Mouse (Mus musculus): ENCODE results near the gene Gm13090. TPM values are rescaled to one million over a fixed set of nuclear protein-coding genes. Genes with fewer than 3 reads are reported as not detected.

Gene Gm13090
- total and polyA plus RNA-seq, 2 experiments from 2014 or later: not detected

GRCm38 (mm10) chr4:151070962-151071361 is 18.4 kb upstream of the Gm13090 start:
- Histone ChIP-seq H3K36me3 (ENCODE audit: insufficient read depth, low read length) (peaks cover 76% of the 10 kb centered on the region), H3K4me2 (ENCODE audit: low read depth, low read length, poor library complexity, severe bottlenecking) (no peak overlapping the region), H3K4me1 (ENCODE audit: insufficient read depth, low read length) (no peaks in the 10 kb centered on the region), H3K9ac (replicated peaks; ENCODE audit: low read length, poor library complexity, severe bottlenecking) (no peak overlapping the region), H3K9me3 (ENCODE audit: low read length) (no peaks in the 10 kb centered on the region), H3K27me3 (ENCODE audit: insufficient read depth, low read length) (no peaks in the 10 kb centered on the region), H3K27ac (ENCODE audit: low read depth, low read length) (no peak overlapping the region), H3K4me3 (ENCODE audit: low read depth, low read length) (no peak overlapping the region)
- ATAC-seq (ENCODE audit: low FRiP score) (no peak), DNase-seq (ENCODE audit: low spot score) (no peak)
- TF ChIP-seq CTCF (IDR thresholded peaks at IDR 0.05): no peak
- 90% methylated on average over 7 of the region's 7 CpGs for WGBS

GRCm38 (mm10) chr4:151073108-151073744 is 16.1 kb upstream of the Gm13090 start:
- H3K36me3 ChIP-seq (ENCODE audit: insufficient read depth, low read length): peaks cover 90% of the 10 kb centered on the region
- no peak overlapping the region for H3K9ac ChIP-seq (replicated peaks; ENCODE audit: low read length, poor library complexity, severe bottlenecking)
- peak; percentile 95 for TF ChIP-seq CTCF (IDR thresholded peaks at IDR 0.05)
- ATAC-seq (ENCODE audit: low FRiP score) (peak; percentile 56; the same call in 1 of the 2 replicates), DNase-seq (ENCODE audit: low spot score) (peak; percentile 87)
- no peak overlapping the region for H3K27ac ChIP-seq (ENCODE audit: low read depth, low read length)
- H3K4me2 ChIP-seq (ENCODE audit: low read depth, low read length, poor library complexity, severe bottlenecking): no peak overlapping the region
- no peaks in the 10 kb centered on the region for H3K9me3 ChIP-seq (ENCODE audit: low read length)
- WGBS: 55% methylated on average over 13 of the region's 13 CpGs
- no peaks in the 10 kb centered on the region for H3K27me3 ChIP-seq (ENCODE audit: insufficient read depth, low read length)
- no peaks in the 10 kb centered on the region for H3K4me1 ChIP-seq (ENCODE audit: insufficient read depth, low read length)
- H3K4me3 ChIP-seq (ENCODE audit: low read depth, low read length): no peak overlapping the region

GRCm38 (mm10) chr4:151074817-151075216 is 14.6 kb upstream of the Gm13090 start:
- Histone ChIP-seq H3K9ac (replicated peaks; ENCODE audit: low read length, poor library complexity, severe bottlenecking) (no peak overlapping the region), H3K27me3 (ENCODE audit: insufficient read depth, low read length) (no peaks in the 10 kb centered on the region), H3K9me3 (ENCODE audit: low read length) (no peaks in the 10 kb centered on the region), H3K36me3 (ENCODE audit: insufficient read depth, low read length) (peaks cover 94% of the 10 kb centered on the region), H3K27ac (ENCODE audit: low read depth, low read length) (no peak overlapping the region), H3K4me1 (ENCODE audit: insufficient read depth, low read length) (no peaks in the 10 kb centered on the region), H3K4me3 (ENCODE audit: low read depth, low read length) (no peak overlapping the region), H3K4me2 (ENCODE audit: low read depth, low read length, poor library complexity, severe bottlenecking) (no peak overlapping the region)
- TF ChIP-seq CTCF (IDR thresholded peaks at IDR 0.05): no peak
- ATAC-seq (ENCODE audit: low FRiP score): no peak
- no peak for DNase-seq (ENCODE audit: low spot score)
- WGBS: 97% methylated on average over 15 of the region's 15 CpGs

GRCm38 (mm10) chr4:151081355-151081754 is 8.0 kb upstream of the Gm13090 start:
- Histone ChIP-seq H3K9ac (replicated peaks; ENCODE audit: low read length, poor library complexity, severe bottlenecking) (no peak overlapping the region), H3K4me1 (ENCODE audit: insufficient read depth, low read length) (no peaks in the 10 kb centered on the region), H3K36me3 (ENCODE audit: insufficient read depth, low read length) (peaks cover 81% of the 10 kb centered on the region), H3K27ac (ENCODE audit: low read depth, low read length) (no peak overlapping the region), H3K27me3 (ENCODE audit: insufficient read depth, low read length) (no peaks in the 10 kb centered on the region), H3K4me2 (ENCODE audit: low read depth, low read length, poor library complexity, severe bottlenecking) (no peak overlapping the region), H3K9me3 (ENCODE audit: low read length) (no peaks in the 10 kb centered on the region), H3K4me3 (ENCODE audit: low read depth, low read length) (no peak overlapping the region)
- WGBS: 79% methylated on average over 2 of the region's 2 CpGs
- no peak for ATAC-seq (ENCODE audit: low FRiP score)
- TF ChIP-seq CTCF (IDR thresholded peaks at IDR 0.05): no peak
- DNase-seq (ENCODE audit: low spot score): no peak

- WGBS: 90% methylated on average over 13 of the region's 13 CpGs
These were observed 7.4 kb upstream of the Gm13090 start for GRCm38 (mm10) chr4:151081977-151082376.

GRCm38 (mm10) chr4:151083027-151083426 is 6.3 kb upstream of the Gm13090 start:
- Histone ChIP-seq H3K4me3 (ENCODE audit: low read depth, low read length) (no peak overlapping the region), H3K4me1 (ENCODE audit: insufficient read depth, low read length) (no peaks in the 10 kb centered on the region), H3K9me3 (ENCODE audit: low read length) (no peaks in the 10 kb centered on the region), H3K4me2 (ENCODE audit: low read depth, low read length, poor library complexity, severe bottlenecking) (no peak overlapping the region), H3K9ac (replicated peaks; ENCODE audit: low read length, poor library complexity, severe bottlenecking) (no peak overlapping the region), H3K27me3 (ENCODE audit: insufficient read depth, low read length) (no peaks in the 10 kb centered on the region), H3K36me3 (ENCODE audit: insufficient read depth, low read length) (peaks cover 69% of the 10 kb centered on the region), H3K27ac (ENCODE audit: low read depth, low read length) (no peak overlapping the region)
- ATAC-seq (ENCODE audit: low FRiP score) (no peak), DNase-seq (ENCODE audit: low spot score) (no peak)
- 69% methylated on average over 5 of the region's 5 CpGs for WGBS
- no peak for TF ChIP-seq CTCF (IDR thresholded peaks at IDR 0.05)

More at GRCm38 (mm10) chr4:151081977-151082376, 7.4 kb upstream of the Gm13090 start:
- no peaks in the 10 kb centered on the region for H3K27me3 ChIP-seq (ENCODE audit: insufficient read depth, low read length)
- no peak overlapping the region for H3K4me3 ChIP-seq (ENCODE audit: low read depth, low read length)
- H3K36me3 ChIP-seq (ENCODE audit: insufficient read depth, low read length): peaks cover 76% of the 10 kb centered on the region
- TF ChIP-seq CTCF (IDR thresholded peaks at IDR 0.05): no peak
- DNase-seq (ENCODE audit: low spot score) (peak; percentile 34), ATAC-seq (ENCODE audit: low FRiP score) (no peak)
- no peak overlapping the region for H3K4me2 ChIP-seq (ENCODE audit: low read depth, low read length, poor library complexity, severe bottlenecking)
- H3K4me1 ChIP-seq (ENCODE audit: insufficient read depth, low read length): no peaks in the 10 kb centered on the region
- H3K9ac ChIP-seq (replicated peaks; ENCODE audit: low read length, poor library complexity, severe bottlenecking): no peak overlapping the region
- no peaks in the 10 kb centered on the region for H3K9me3 ChIP-seq (ENCODE audit: low read length)
- no peak overlapping the region for H3K27ac ChIP-seq (ENCODE audit: low read depth, low read length)
